Mouse (Mus musculus) neural tube, embryonic 15.5 days (tissue): ENCODE data around the gene Ssh2. TPM values are rescaled to one million over a fixed set of nuclear protein-coding genes. Genes with fewer than 3 reads are reported as not detected.

Source experiments
- ATAC-seq: fragments of 200-750 bp; cut with Nextera tagmentation; 2 replicates; pipeline ENCODE4 v1.8.0; 2017; ENCODE audit warnings: mild to moderate bottlenecking, moderate TSS enrichment, moderate library complexity; ENCODE audit not compliant: low FRiP score
- H3K27ac ChIP-seq: fragments of 300-500 bp; sonication (generic); replicated peaks from 2 replicates; pipeline ENCODE4 v1.5.1; 2015; ENCODE audit warnings: mild to moderate bottlenecking, inconsistent platforms
- H3K27me3 ChIP-seq: fragments of 300-500 bp; sonication (generic); replicated peaks from 2 replicates; pipeline ENCODE4 v1.6.1; 2015; ENCODE audit warnings: inconsistent platforms
- H3K36me3 ChIP-seq: fragments of 300-500 bp; sonication (generic); 2 replicates; pipeline ENCODE4 v1.6.1; 2015; ENCODE audit warnings: inconsistent platforms
- H3K4me1 ChIP-seq: fragments of 300-500 bp; sonication (generic); 2 replicates; pipeline ENCODE4 v1.6.1; 2015; ENCODE audit warnings: inconsistent platforms
- H3K4me2 ChIP-seq: fragments of 300-500 bp; sonication (generic); 2 replicates; pipeline ENCODE4 v1.6.1; 2015; ENCODE audit warnings: inconsistent platforms, mild to moderate bottlenecking, moderate library complexity
- H3K4me3 ChIP-seq: fragments of 300-500 bp; sonication (generic); replicated peaks from 2 replicates; pipeline ENCODE4 v1.5.1; 2015; ENCODE audit warnings: mild to moderate bottlenecking, inconsistent platforms
- H3K9ac ChIP-seq: fragments of 300-500 bp; sonication (generic); replicated peaks from 2 replicates; pipeline ENCODE4 v1.6.1; 2015; ENCODE audit warnings: mild to moderate bottlenecking, inconsistent platforms
- H3K9me3 ChIP-seq: fragments of 300-500 bp; sonication (generic); replicated peaks from 2 replicates; pipeline ENCODE4 v1.6.1; 2016; ENCODE audit warnings: inconsistent platforms
- WGBS: fragments of 180-500 bp; shearing (Covaris S2); methylation state at CpG from one replicate; pipeline ENCODE4 v1.1.7; 2015; ENCODE audit warnings: mixed read lengths; 5-methylcytosine and 5-hydroxymethylcytosine counted together
- polyA plus RNA-seq: library from polyadenylated mRNA; unstranded; fragments of >200 nt; fragmentation: Nextera tagmentation; extraction: Ambion mirVana; gene quantifications from 2 replicates; pipeline ENCODE4 v1.2.1, GENCODE M21; 2015

Gene Ssh2
- polyA plus RNA-seq: 12.8 and 13.9 TPM in 2 replicates

GRCm38 (mm10) chr11:77215951-77216760 lies at the start of gene Ssh2:
Gene Ssh2, plus strand, starts transcription at chr11:77216287.
- Histone ChIP-seq H3K4me3 (peak within 1 kb of the TSS; percentile 81), H3K27ac (peak within 1 kb of the TSS; percentile 99), H3K9me3 (no peaks in the 10 kb centered on the region), H3K9ac (peak within 1 kb of the TSS; percentile 93), H3K4me1 (peaks cover 24% of the 10 kb centered on the region), H3K36me3 (no peaks in the 10 kb centered on the region), H3K4me2 (peak within 1 kb of the TSS; percentile 87), H3K27me3 (no peaks in the 10 kb centered on the region)
- under 1% methylated on average over 61 of the region's 82 CpGs for WGBS
- peak; percentile 92 for ATAC-seq

GRCm38 (mm10) chr11:77173731-77174130 lies 42.4 kb upstream of the Ssh2 start:
- Histone ChIP-seq H3K4me1 (no peaks in the 10 kb centered on the region), H3K27ac (no peak overlapping the region), H3K27me3 (no peaks in the 10 kb centered on the region), H3K9ac (no peak overlapping the region), H3K9me3 (no peaks in the 10 kb centered on the region), H3K36me3 (no peaks in the 10 kb centered on the region), H3K4me2 (no peak overlapping the region), H3K4me3 (no peak overlapping the region)
- 55% methylated on average over 4 of the region's 4 CpGs for WGBS
- ATAC-seq: no peak

- Histone ChIP-seq H3K4me1 (no peaks in the 10 kb centered on the region), H3K4me3 (no peak overlapping the region), H3K27me3 (no peaks in the 10 kb centered on the region), H3K9ac (no peak overlapping the region), H3K36me3 (no peaks in the 10 kb centered on the region), H3K9me3 (no peaks in the 10 kb centered on the region), H3K27ac (no peak overlapping the region), H3K4me2 (no peak overlapping the region)
- ATAC-seq: no peak
- 64% methylated on average over 7 of the region's 7 CpGs for WGBS
Measured at GRCm38 (mm10) chr11:77174531-77174930, 41.6 kb upstream of the Ssh2 start.

- Histone ChIP-seq H3K4me1 (peaks cover 6% of the 10 kb centered on the region; the same call in 1 of the 2 replicates), H3K9me3 (no peaks in the 10 kb centered on the region), H3K9ac (no peak overlapping the region), H3K4me2 (no peak overlapping the region), H3K27me3 (no peaks in the 10 kb centered on the region), H3K27ac (no peak overlapping the region), H3K4me3 (no peak overlapping the region), H3K36me3 (no peaks in the 10 kb centered on the region)
- ATAC-seq: no peak
- 91% methylated on average over 3 of the region's 3 CpGs for WGBS
Measured at GRCm38 (mm10) chr11:77179771-77180170, 36.3 kb upstream of the Ssh2 start.

GRCm38 (mm10) chr11:77180886-77181285 lies 35.2 kb upstream of the Ssh2 start:
- WGBS: 48% methylated on average over 4 of the region's 4 CpGs
- peaks cover 6% of the 10 kb centered on the region; the same call in 1 of the 2 replicates for H3K4me1 ChIP-seq
- H3K4me2 ChIP-seq: no peak overlapping the region
- no peaks in the 10 kb centered on the region for H3K36me3 ChIP-seq
- no peak for ATAC-seq
- no peaks in the 10 kb centered on the region for H3K9me3 ChIP-seq
- no peak overlapping the region for H3K4me3 ChIP-seq
- H3K27me3 ChIP-seq: no peaks in the 10 kb centered on the region
- no peak overlapping the region for H3K27ac ChIP-seq
- H3K9ac ChIP-seq: no peak overlapping the region

GRCm38 (mm10) chr11:77181528-77181927 lies 34.6 kb upstream of the Ssh2 start:
- Histone ChIP-seq H3K27me3 (no peaks in the 10 kb centered on the region), H3K27ac (no peak overlapping the region), H3K9me3 (no peaks in the 10 kb centered on the region), H3K4me2 (no peak overlapping the region), H3K9ac (no peak overlapping the region), H3K4me1 (peaks cover 6% of the 10 kb centered on the region; the same call in 1 of the 2 replicates), H3K36me3 (no peaks in the 10 kb centered on the region), H3K4me3 (no peak overlapping the region)
- no peak for ATAC-seq
- 75% methylated on average over 5 of the region's 5 CpGs for WGBS

GRCm38 (mm10) chr11:77182041-77182440 lies 34.0 kb upstream of the Ssh2 start:
- no peak for ATAC-seq
- WGBS: 58% methylated on average over 2 of the region's 2 CpGs
- no peak overlapping the region for H3K4me2 ChIP-seq
- no peak overlapping the region for H3K4me3 ChIP-seq
- H3K27ac ChIP-seq: no peak overlapping the region
- H3K9me3 ChIP-seq: no peaks in the 10 kb centered on the region
- peaks cover 6% of the 10 kb centered on the region; the same call in 1 of the 2 replicates for H3K4me1 ChIP-seq
- no peaks in the 10 kb centered on the region for H3K27me3 ChIP-seq
- H3K9ac ChIP-seq: no peak overlapping the region
- H3K36me3 ChIP-seq: no peaks in the 10 kb centered on the region

- Histone ChIP-seq H3K4me3 (no peak overlapping the region), H3K27me3 (no peaks in the 10 kb centered on the region), H3K9me3 (no peaks in the 10 kb centered on the region), H3K4me2 (no peak overlapping the region), H3K4me1 (peaks cover 6% of the 10 kb centered on the region; the same call in 1 of the 2 replicates), H3K36me3 (no peaks in the 10 kb centered on the region), H3K9ac (no peak overlapping the region), H3K27ac (no peak overlapping the region)
- 42% methylated on average over 2 of the region's 2 CpGs for WGBS
- ATAC-seq: no peak
Measured at GRCm38 (mm10) chr11:77182616-77183015, 33.5 kb upstream of the Ssh2 start.

- Histone ChIP-seq H3K27me3 (no peaks in the 10 kb centered on the region), H3K9me3 (no peaks in the 10 kb centered on the region), H3K4me2 (no peak overlapping the region), H3K27ac (no peak overlapping the region), H3K9ac (no peak overlapping the region), H3K36me3 (no peaks in the 10 kb centered on the region), H3K4me3 (no peak overlapping the region), H3K4me1 (peaks cover 6% of the 10 kb centered on the region; the same call in 1 of the 2 replicates)
- 65% methylated on average over 2 of the region's 2 CpGs for WGBS
- ATAC-seq: no peak
Measured at GRCm38 (mm10) chr11:77184926-77185325, 31.2 kb upstream of the Ssh2 start.

GRCm38 (mm10) chr11:77188868-77189267 lies 27.2 kb upstream of the Ssh2 start, which contains the start of gene Efcab5:
Gene Efcab5, minus strand, starts transcription at chr11:77188968.
- no peak within 1 kb of the TSS for H3K4me3 ChIP-seq
- H3K27me3 ChIP-seq: no peaks in the 10 kb centered on the region
- no peak for ATAC-seq
- 0 out of 2 replicates have a peak, but pooled peaks cover 4% of the 10 kb centered on the region for H3K4me1 ChIP-seq
- no peaks in the 10 kb centered on the region for H3K9me3 ChIP-seq
- no peak within 1 kb of the TSS for H3K9ac ChIP-seq
- H3K27ac ChIP-seq: no peak within 1 kb of the TSS
- no peak within 1 kb of the TSS for H3K4me2 ChIP-seq
- WGBS: 79% methylated on average over 6 of the region's 6 CpGs
- H3K36me3 ChIP-seq: no peaks in the 10 kb centered on the region

- no peak overlapping the region for H3K27ac ChIP-seq
- 43% methylated on average over 5 of the region's 5 CpGs for WGBS
- no peaks in the 10 kb centered on the region for H3K36me3 ChIP-seq
- 0 out of 2 replicates have a peak, but pooled peaks cover 4% of the 10 kb centered on the region for H3K27me3 ChIP-seq
- no peaks in the 10 kb centered on the region for H3K9me3 ChIP-seq
- H3K9ac ChIP-seq: no peak overlapping the region
- ATAC-seq: no peak
- H3K4me1 ChIP-seq: 0 out of 2 replicates have a peak, but pooled peaks cover 4% of the 10 kb centered on the region
- H3K4me3 ChIP-seq: no peak overlapping the region
- no peak overlapping the region for H3K4me2 ChIP-seq
Measured at GRCm38 (mm10) chr11:77193410-77193809, 22.7 kb upstream of the Ssh2 start.

GRCm38 (mm10) chr11:77193941-77194553 lies 22.0 kb upstream of the Ssh2 start:
- no peak overlapping the region for H3K27ac ChIP-seq
- 16% methylated on average over 6 of the region's 6 CpGs for WGBS
- ATAC-seq: no peak

More at GRCm38 (mm10) chr11:77193941-77194553, 22.0 kb upstream of the Ssh2 start:
- H3K36me3 ChIP-seq: no peaks in the 10 kb centered on the region
- H3K9me3 ChIP-seq: no peaks in the 10 kb centered on the region
- H3K9ac ChIP-seq: no peak overlapping the region
- H3K4me1 ChIP-seq: 0 out of 2 replicates have a peak, but pooled peaks cover 4% of the 10 kb centered on the region
- no peak overlapping the region for H3K4me3 ChIP-seq
- H3K4me2 ChIP-seq: no peak overlapping the region
- 0 out of 2 replicates have a peak, but pooled peaks cover 4% of the 10 kb centered on the region for H3K27me3 ChIP-seq
